9 mouse cellular contexts compared by ENCODE assay signal in the genomic region with DNA sequence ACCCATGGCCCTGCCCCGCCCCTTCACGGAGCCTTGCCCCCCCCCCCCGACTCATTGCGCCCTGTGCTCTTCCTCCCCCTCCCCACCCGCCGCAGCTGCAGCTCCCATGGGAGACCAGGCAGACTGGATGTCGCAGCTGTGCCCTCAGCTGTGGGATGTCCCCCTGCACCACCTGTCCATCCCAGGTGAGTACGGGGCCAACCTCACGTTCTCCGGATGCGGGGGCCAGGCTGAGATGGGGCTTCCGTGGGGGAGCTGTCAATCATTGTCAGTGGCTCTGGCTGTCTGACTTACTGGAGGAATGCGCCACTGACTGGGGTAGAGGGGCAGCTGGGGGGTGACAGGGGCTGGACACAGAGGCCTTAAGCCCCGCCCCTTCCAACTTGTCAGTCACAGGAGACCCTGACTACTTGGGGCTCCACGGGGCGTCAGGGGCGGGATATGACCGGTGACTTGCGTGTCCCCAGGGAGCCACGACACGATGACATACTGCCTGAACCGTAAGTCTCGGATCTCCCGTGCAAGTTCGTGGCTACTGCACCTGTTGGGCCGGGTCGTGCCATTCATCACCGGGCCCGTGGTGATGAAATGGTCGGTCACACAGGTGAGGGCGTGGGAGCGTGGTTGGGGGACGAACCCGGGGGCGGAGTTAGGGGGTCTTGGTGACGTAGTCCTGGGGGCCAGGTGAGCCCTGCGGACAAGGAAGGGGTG. TPM values are rescaled to one million over a fixed set of nuclear protein-coding genes. Genes with fewer than 3 reads are reported as not detected.
DNase-seq lines count a peak whose midpoint lies in the region; ATAC-seq and TF ChIP-seq lines count a peak whose summit lies in the region.
"Had no signal": no experiment of that assay in that cellular context is flagged by ENCODE, and none has a peak within 500 bp of the region (broad histone marks: within the 10 kb centered on the region; RNA-seq: fewer than 3 reads in every experiment).

No protein-coding gene starts in this region.

- H3K4me2 ChIP-seq in hindbrain, postnatal 0 days (ENCODE audit: low read depth, low read length) = peak overlapping the region; percentile 78
- H3K4me2 ChIP-seq in myocyte (ENCODE audit: low read depth) = no peak overlapping the region

- peak; percentile 25 for TF ChIP-seq POLR2A in myocyte (IDR thresholded peaks at IDR 0.05; ENCODE audit: insufficient read length, low read depth)

- peaks cover 6% of the 10 kb centered on the region for H3K79me2 ChIP-seq in myocyte (ENCODE audit: control insufficient read depth, insufficient read depth)

- peaks cover 42% of the 10 kb centered on the region for H3K36me3 ChIP-seq in E14TG2a.4 (ENCODE audit: insufficient read depth, low read length)
- H3K36me3 ChIP-seq in embryonic facial prominence, embryonic 10.5 days (replicated peaks) = peaks cover 41% of the 10 kb centered on the region
- peaks cover 30% of the 10 kb centered on the region for H3K36me3 ChIP-seq in hindbrain, postnatal 0 days (ENCODE audit: insufficient read depth, low read length)
- H3K36me3 ChIP-seq in limb, embryonic 10.5 days = peaks cover 40% of the 10 kb centered on the region
- H3K36me3 ChIP-seq in myocyte (ENCODE audit: control insufficient read depth, insufficient read depth) = peaks cover 4% of the 10 kb centered on the region

- H3K27me3 ChIP-seq in E14TG2a.4 (ENCODE audit: insufficient read depth, low read length) (no peaks in the 10 kb centered on the region), myocyte (ENCODE audit: control insufficient read depth, insufficient read depth, insufficient read length) (no peaks in the 10 kb centered on the region)
- peaks cover 26% of the 10 kb centered on the region; the same call in 1 of the 2 replicates for H3K27me3 ChIP-seq in embryonic facial prominence, embryonic 10.5 days (replicated peaks; ENCODE audit: low read depth, poor library complexity, severe bottlenecking)
- H3K27me3 ChIP-seq in hindbrain, postnatal 0 days (ENCODE audit: insufficient read depth, low read length) = no peaks in the 10 kb centered on the region
- peaks cover 21% of the 10 kb centered on the region for H3K27me3 ChIP-seq in limb, embryonic 10.5 days (ENCODE audit: low read depth, poor library complexity, severe bottlenecking)

- H3K27ac ChIP-seq in embryonic facial prominence, embryonic 10.5 days (replicated peaks) = no peak overlapping the region
- peak overlapping the region; percentile 62 for H3K27ac ChIP-seq in hindbrain, postnatal 0 days
- H3K27ac ChIP-seq in limb, embryonic 10.5 days = peak overlapping the region; percentile 19; the same call in 1 of the 2 replicates

- no peak overlapping the region for H3ac ChIP-seq in myocyte (ENCODE audit: control insufficient read depth, insufficient read length)

- H3K4me3 ChIP-seq in E14TG2a.4 (replicated peaks; ENCODE audit: low read length) (peak overlapping the region; percentile 69), myocyte (no peak overlapping the region)
- H3K4me3 ChIP-seq in embryonic facial prominence, embryonic 10.5 days = peak overlapping the region; percentile 55
- peak overlapping the region; percentile 40 for H3K4me3 ChIP-seq in hindbrain, postnatal 0 days (ENCODE audit: low read length)
- H3K4me3 ChIP-seq in limb, embryonic 10.5 days = peak overlapping the region; percentile 48

- H3K4me1 ChIP-seq in E14TG2a.4 (replicated peaks; ENCODE audit: low read depth, low read length) = peaks cover 94% of the 10 kb centered on the region
- peaks cover 38% of the 10 kb centered on the region for H3K4me1 ChIP-seq in embryonic facial prominence, embryonic 10.5 days
- H3K4me1 ChIP-seq in hindbrain, postnatal 0 days (ENCODE audit: insufficient read depth, low read length) = peaks cover 12% of the 10 kb centered on the region
- H3K4me1 ChIP-seq in limb, embryonic 10.5 days = peaks cover 33% of the 10 kb centered on the region

- TF ChIP-seq CTCF in E14TG2a.4 (conservative IDR thresholded peaks at IDR 0.05; ENCODE audit: low read length) = no peak
- TF ChIP-seq CTCF in hindbrain, postnatal 0 days (IDR thresholded peaks at IDR 0.05; ENCODE audit: low read depth) = no peak

- DNase-seq in adrenal gland, adult 8-10 months = peak; percentile 15
- DNase-seq in adrenal gland, postnatal 36 days = no peak
- DNase-seq in embryonic facial prominence, embryonic 10.5 days (ENCODE audit: low spot score) = peak; percentile 62
- DNase-seq in hindbrain, postnatal 0 days (ENCODE audit: low spot score) = peak; percentile 60
- DNase-seq in limb, embryonic 10.5 days (ENCODE audit: low spot score) = peak; percentile 52
- DNase-seq in thymus, postnatal 0 days (ENCODE audit: low spot score) = peak; percentile 73

- H3K9ac ChIP-seq in hindbrain, postnatal 0 days (replicated peaks; ENCODE audit: low read length) = peak overlapping the region; percentile 46

- 2% methylated on average over 36 of the region's 37 CpGs for WGBS in embryonic facial prominence, embryonic 10.5 days
- WGBS in hindbrain, postnatal 0 days = 1% methylated on average over 31 of the region's 37 CpGs
- 2% methylated on average over 37 of the region's 37 CpGs for WGBS in limb, embryonic 10.5 days

- ATAC-seq in hindbrain, postnatal 0 days = peak; percentile 44

- no peaks in the 10 kb centered on the region for H3K9me3 ChIP-seq in E14TG2a.4 (ENCODE audit: low read length)
- no peaks in the 10 kb centered on the region; the same call in 1 of the 2 replicates for H3K9me3 ChIP-seq in embryonic facial prominence, embryonic 10.5 days
- no peaks in the 10 kb centered on the region for H3K9me3 ChIP-seq in hindbrain, postnatal 0 days (ENCODE audit: low read length)
- H3K9me3 ChIP-seq in limb, embryonic 10.5 days (replicated peaks) = no peaks in the 10 kb centered on the region

TF ChIP-seq in myocyte, 11 proteins besides CTCF, POLR2A, EP300 and RAD21 (continues in another document):
- TF ChIP-seq MAX (IDR thresholded peaks at IDR 0.05; ENCODE audit: low read depth) (no peak), MYOG (IDR thresholded peaks at IDR 0.05; ENCODE audit: control insufficient read depth in 1 of 3, insufficient read depth in 1 of 3, insufficient read length in 2 of 3, low read depth in 2 of 3) (peak in 1 of 3 experiments; percentile 66), REST (IDR thresholded peaks at IDR 0.05; ENCODE audit: insufficient read depth, insufficient read length) (no peak), TCF3 (IDR thresholded peaks at IDR 0.05; ENCODE audit: insufficient read length, low read depth) (peak; percentile 42)

RNA-seq across cellular contexts. Expression of a gene that starts 1.3 kb away (rescaled TPM):
- under 1 TPM in 3 of 4 experiments, not detected in 1; 0.10 to 0.83 (median 0.22) TPM for total RNA-seq in adrenal gland, adult 8-10 months (2022)
- total RNA-seq in adrenal gland, postnatal 36 days (2021) = under 1 TPM in 1 of 2 experiments, not detected in 1; 0.10 TPM
- polyA plus RNA-seq in embryonic facial prominence, embryonic 10.5 days (2016; fragmentation: Nextera tagmentation; extraction: Ambion mirVana) = 2.0 and 3.2 TPM in 2 replicates
- 14.4 and 22.8 TPM in 2 replicates for total RNA-seq in hindbrain, postnatal 0 days (2014; rRNA removed)
- 8.6 and 8.7 TPM in 2 replicates for polyA plus RNA-seq in hindbrain, postnatal 0 days (2015; fragmentation: Nextera tagmentation; extraction: Ambion mirVana)
- 1.8 and 2.1 TPM in 2 replicates for polyA plus RNA-seq in limb, embryonic 10.5 days (2016; fragmentation: Nextera tagmentation; extraction: Ambion mirVana)
- polyA plus RNA-seq in myocyte (2012; fragmentation: generic; extraction: Trizol) = 0.68 TPM
- 3.3 and 3.5 TPM in 2 replicates for polyA plus RNA-seq in thymus, postnatal 0 days (2015; fragmentation: Nextera tagmentation; extraction: Ambion mirVana)
- total RNA-seq: heart, postnatal 36 days had no signal

RNA-seq across cellular contexts. Expression of a gene that starts 6.9 kb away (rescaled TPM):
- total RNA-seq in adrenal gland, adult 8-10 months (2022) = 1 to 10 TPM in 2 of 4 experiments, under 1 TPM in 2; 0.52 to 2.7 (median 1.6) TPM
- under 1 TPM; 0.10 to 0.49 TPM for total RNA-seq in adrenal gland, postnatal 36 days (2021)
- polyA plus RNA-seq in embryonic facial prominence, embryonic 10.5 days (2016; fragmentation: Nextera tagmentation; extraction: Ambion mirVana) = 2.0 and 2.4 TPM in 2 replicates
- 0.37 TPM in 1 of 2 replicates, not detected in the other for total RNA-seq in hindbrain, postnatal 0 days (2014; rRNA removed)
- 0.30 and 0.33 TPM in 2 replicates for polyA plus RNA-seq in hindbrain, postnatal 0 days (2015; fragmentation: Nextera tagmentation; extraction: Ambion mirVana)
- 1.9 and 2.0 TPM in 2 replicates for polyA plus RNA-seq in limb, embryonic 10.5 days (2016; fragmentation: Nextera tagmentation; extraction: Ambion mirVana)
- 0.11 TPM for polyA plus RNA-seq in myocyte (2012; fragmentation: generic; extraction: Trizol)
- 2.3 and 2.8 TPM in 2 replicates for polyA plus RNA-seq in thymus, postnatal 0 days (2015; fragmentation: Nextera tagmentation; extraction: Ambion mirVana)

RNA-seq across cellular contexts. Expression of a gene that starts 6.9 kb away (rescaled TPM):
- total RNA-seq in adrenal gland, adult 8-10 months (2022) = 10 to 100 TPM; 58.4 to 73.9 (median 65.9) TPM
- 10 to 100 TPM; 50.6 to 71.9 TPM for total RNA-seq in adrenal gland, postnatal 36 days (2021)
- polyA plus RNA-seq in embryonic facial prominence, embryonic 10.5 days (2016; fragmentation: Nextera tagmentation; extraction: Ambion mirVana) = 33.3 and 35.6 TPM in 2 replicates
- 77.1 and 90.3 TPM in 2 replicates for total RNA-seq in hindbrain, postnatal 0 days (2014; rRNA removed)
- polyA plus RNA-seq in hindbrain, postnatal 0 days (2015; fragmentation: Nextera tagmentation; extraction: Ambion mirVana) = 55.9 and 61.6 TPM in 2 replicates
- 34.3 and 35.3 TPM in 2 replicates for polyA plus RNA-seq in limb, embryonic 10.5 days (2016; fragmentation: Nextera tagmentation; extraction: Ambion mirVana)
- polyA plus RNA-seq in myocyte (2012; fragmentation: generic; extraction: Trizol) = 60.5 TPM
- 32.0 and 36.8 TPM in 2 replicates for polyA plus RNA-seq in thymus, postnatal 0 days (2015; fragmentation: Nextera tagmentation; extraction: Ambion mirVana)

RNA-seq across cellular contexts. Expression of a gene that starts 8.8 kb away (rescaled TPM):
- 1 to 10 TPM; 5.7 to 9.0 (median 7.7) TPM for total RNA-seq in adrenal gland, adult 8-10 months (2022)
- total RNA-seq in adrenal gland, postnatal 36 days (2021) = 1 to 10 TPM; 6.5 to 6.9 TPM
- 5.5 and 5.7 TPM in 2 replicates for polyA plus RNA-seq in embryonic facial prominence, embryonic 10.5 days (2016; fragmentation: Nextera tagmentation; extraction: Ambion mirVana)
- total RNA-seq in hindbrain, postnatal 0 days (2014; rRNA removed) = 6.1 and 7.2 TPM in 2 replicates
- polyA plus RNA-seq in hindbrain, postnatal 0 days (2015; fragmentation: Nextera tagmentation; extraction: Ambion mirVana) = 14.3 and 14.5 TPM in 2 replicates
- polyA plus RNA-seq in limb, embryonic 10.5 days (2016; fragmentation: Nextera tagmentation; extraction: Ambion mirVana) = 4.4 and 5.2 TPM in 2 replicates
- 2.1 TPM for polyA plus RNA-seq in myocyte (2012; fragmentation: generic; extraction: Trizol)
- polyA plus RNA-seq in thymus, postnatal 0 days (2015; fragmentation: Nextera tagmentation; extraction: Ambion mirVana) = 4.9 and 5.8 TPM in 2 replicates

RNA-seq across cellular contexts. Expression of a gene that starts 28.8 kb away (rescaled TPM):
- 10 to 100 TPM in 1 of 4 experiments, 1 to 10 TPM in 3; 6.7 to 19.1 (median 8.3) TPM for total RNA-seq in adrenal gland, adult 8-10 months (2022)
- 1 to 10 TPM; 4.7 to 5.9 TPM for total RNA-seq in adrenal gland, postnatal 36 days (2021)
- 4.8 and 5.9 TPM in 2 replicates for polyA plus RNA-seq in embryonic facial prominence, embryonic 10.5 days (2016; fragmentation: Nextera tagmentation; extraction: Ambion mirVana)
- 1.2 TPM in 1 of 2 replicates, not detected in the other for total RNA-seq in hindbrain, postnatal 0 days (2014; rRNA removed)
- 1.5 and 2.9 TPM in 2 replicates for polyA plus RNA-seq in hindbrain, postnatal 0 days (2015; fragmentation: Nextera tagmentation; extraction: Ambion mirVana)
- 5.6 and 7.0 TPM in 2 replicates for polyA plus RNA-seq in limb, embryonic 10.5 days (2016; fragmentation: Nextera tagmentation; extraction: Ambion mirVana)
- 0.13 TPM for polyA plus RNA-seq in myocyte (2012; fragmentation: generic; extraction: Trizol)
- polyA plus RNA-seq in thymus, postnatal 0 days (2015; fragmentation: Nextera tagmentation; extraction: Ambion mirVana) = 4.6 and 5.2 TPM in 2 replicates

Comparison
In these comparisons a context has a peak if more than half of its experiments do, and no peak if none do; other contexts are left out.
1. DNase-seq: peak in adrenal gland, adult 8-10 months (single experiment), embryonic facial prominence, embryonic 10.5 days (single experiment), hindbrain, postnatal 0 days (single experiment), limb, embryonic 10.5 days (single experiment) and thymus, postnatal 0 days (single experiment); none in adrenal gland, postnatal 36 days (0 of 2).